Mouse (Mus musculus) kidney, postnatal 14 days (tissue): Measurements from ENCODE around the gene Acer3.
A peak's percentile ranks its signal among the peaks of the same experiment; 100 is the strongest.

Source experiments
- DNase-seq: peaks from one replicate; pipeline ENCODE4 v3.0.0; 2022; ENCODE audit warnings: mixed read lengths

Gene Acer3

GRCm38 (mm10) chr7:98177566-98177928, 143.5 kb downstream of the Acer3 start:
- no peak for DNase-seq

GRCm38 (mm10) chr7:98177071-98177485, 143.9 kb downstream of the Acer3 start:
- no peak for DNase-seq

- no peak for DNase-seq
Measured at GRCm38 (mm10) chr7:98176322-98177070, 144.5 kb downstream of the Acer3 start.

GRCm38 (mm10) chr7:98174883-98175755, 145.9 kb downstream of the Acer3 start:
- no peak for DNase-seq

- no peak for DNase-seq
Measured at GRCm38 (mm10) chr7:98173408-98173807, 147.6 kb downstream of the Acer3 start.

GRCm38 (mm10) chr7:98172661-98173060, 148.3 kb downstream of the Acer3 start:
- no peak for DNase-seq

- no peak for DNase-seq
Measured at GRCm38 (mm10) chr7:98171141-98172073, 149.6 kb downstream of the Acer3 start.

GRCm38 (mm10) chr7:98164999-98165528, 155.9 kb downstream of the Acer3 start:
- DNase-seq = peak; percentile 55

GRCm38 (mm10) chr7:98164382-98164998, 156.5 kb downstream of the Acer3 start:
- no peak for DNase-seq

- no peak for DNase-seq
Measured at GRCm38 (mm10) chr7:98163700-98164099, 157.3 kb downstream of the Acer3 start.

GRCm38 (mm10) chr7:98162239-98162638, 158.8 kb downstream of the Acer3 start:
- DNase-seq = no peak

GRCm38 (mm10) chr7:98160041-98160740, 160.8 kb downstream of the Acer3 start:
- peak; percentile 56 for DNase-seq

- DNase-seq = peak; percentile 87
Measured at GRCm38 (mm10) chr7:98158481-98158880, 162.5 kb downstream of the Acer3 start.

- DNase-seq = no peak
Measured at GRCm38 (mm10) chr7:98157636-98158332, 163.2 kb downstream of the Acer3 start.
